Mouse (Mus musculus) c-Kit-positive CD71-positive TER-119-positive erythroid progenitor cells, embryonic 14.5 days (primary cell): ENCODE measurements around the gene Fahd2a.

Experiments
- DNase-seq: peaks from one replicate; pipeline ENCODE4 v3.0.0-alpha.2; 2013; ENCODE audit warnings: low spot score

Fahd2a gene

GRCm38 (mm10) chr2:127433487-127434295 lies 10.7 kb downstream of the Fahd2a start:
- DNase-seq = no peak

GRCm38 (mm10) chr2:127430238-127430637 lies 14.1 kb downstream of the Fahd2a start:
- peak; percentile 48 for DNase-seq

- DNase-seq = no peak
These were observed 19.4 kb downstream of the Fahd2a start, which contains the start of gene Gpat2 for GRCm38 (mm10) chr2:127424977-127425376. Gene Gpat2 (plus strand): TSS chr2:127425199.

GRCm38 (mm10) chr2:127418266-127418970 lies 25.9 kb downstream of the Fahd2a start:
- no peak for DNase-seq

- DNase-seq = no peak
These were observed 27.7 kb downstream of the Fahd2a start for GRCm38 (mm10) chr2:127416706-127417105.

- no peak for DNase-seq
These were observed 28.6 kb downstream of the Fahd2a start for GRCm38 (mm10) chr2:127415806-127416205.

GRCm38 (mm10) chr2:127411126-127411525 lies 33.2 kb downstream of the Fahd2a start:
- DNase-seq = no peak

GRCm38 (mm10) chr2:127398738-127399137 lies 45.6 kb downstream of the Fahd2a start:
- no peak for DNase-seq

GRCm38 (mm10) chr2:127394606-127395161 lies 49.7 kb downstream of the Fahd2a start:
- no peak for DNase-seq

GRCm38 (mm10) chr2:127391323-127391722 lies 53.0 kb downstream of the Fahd2a start:
- DNase-seq = no peak

- DNase-seq = no peak
These were observed 53.5 kb downstream of the Fahd2a start for GRCm38 (mm10) chr2:127390846-127391245.

GRCm38 (mm10) chr2:127390352-127390751 lies 54.0 kb downstream of the Fahd2a start:
- no peak for DNase-seq

GRCm38 (mm10) chr2:127387521-127387920 lies 56.8 kb downstream of the Fahd2a start:
- no peak for DNase-seq
